Mouse (Mus musculus) cerebellum, adult (tissue): ENCODE measurements around the gene Med14.
A peak's percentile ranks its signal among the peaks of the same experiment; 100 is the strongest.

Experiments
- ATAC-seq: cut with Nextera tagmentation; 2 replicates; pipeline ENCODE4 v1.9.2; 2017; ENCODE audit warnings: mild to moderate bottlenecking, moderate library complexity, mixed read lengths; ENCODE audit not compliant: insufficient number of reproducible peaks, low FRiP score, low TSS enrichment

Gene Med14

DNA sequence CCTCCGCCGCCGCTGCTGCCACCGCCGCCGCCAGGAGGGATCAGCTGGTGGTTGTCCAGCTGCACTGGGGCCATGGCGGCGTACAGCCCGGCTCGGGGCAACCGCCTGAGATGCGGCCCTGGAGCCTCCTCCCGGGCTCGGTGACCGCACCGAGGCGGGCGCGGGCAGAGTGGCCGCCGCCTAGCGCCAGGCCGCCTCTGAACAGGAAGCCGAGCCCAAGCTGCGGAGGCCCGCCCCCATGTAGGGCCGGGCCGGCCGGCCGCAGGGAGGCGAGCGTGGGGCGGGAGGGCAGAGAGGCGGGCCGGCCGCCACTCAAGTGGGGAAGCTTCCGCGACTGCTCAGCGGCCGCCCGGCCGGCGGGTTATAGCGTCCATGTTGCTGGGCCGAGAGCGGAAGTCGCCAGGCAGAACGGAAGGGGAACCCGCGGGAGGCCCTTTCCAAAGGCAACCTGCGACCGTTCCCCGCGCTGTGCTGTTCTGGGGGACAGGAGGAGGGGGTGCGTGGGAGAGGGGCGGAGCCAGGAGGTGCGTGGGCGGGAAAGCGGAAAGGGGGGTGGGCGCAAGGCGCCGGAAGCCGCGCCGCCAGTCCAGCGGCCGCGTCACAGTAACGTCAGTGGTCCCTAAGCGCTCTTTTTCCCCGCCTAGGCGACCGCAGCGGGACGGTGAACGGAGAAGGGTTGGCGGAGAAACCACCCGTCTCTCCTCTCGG, at the start of gene Med14:
TSS of gene Med14 (minus strand) at position 448 of the 708 bp plus-strand sequence.
- ATAC-seq, result peak; percentile 96

DNA sequence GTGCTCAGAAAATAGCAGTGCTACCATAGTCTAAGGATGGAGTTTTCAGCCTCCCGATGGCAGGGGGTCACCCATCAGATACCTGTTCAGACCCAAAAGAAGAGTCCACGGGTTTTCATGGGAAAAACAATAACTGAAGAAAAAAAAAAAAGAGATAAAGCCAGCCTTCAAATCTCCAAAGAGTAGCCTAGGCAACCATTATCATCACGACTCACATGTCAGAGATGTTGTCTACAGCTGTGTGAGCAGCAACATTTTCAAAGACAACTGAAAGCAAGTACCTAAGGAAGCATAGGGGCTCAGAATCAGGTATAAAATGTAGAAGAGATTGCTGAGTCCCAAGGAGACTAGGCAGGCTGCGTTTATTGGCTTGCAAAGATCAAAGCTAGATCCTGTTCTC, 38.7 kb upstream of the Med14 start:
- no peak for ATAC-seq

DNA sequence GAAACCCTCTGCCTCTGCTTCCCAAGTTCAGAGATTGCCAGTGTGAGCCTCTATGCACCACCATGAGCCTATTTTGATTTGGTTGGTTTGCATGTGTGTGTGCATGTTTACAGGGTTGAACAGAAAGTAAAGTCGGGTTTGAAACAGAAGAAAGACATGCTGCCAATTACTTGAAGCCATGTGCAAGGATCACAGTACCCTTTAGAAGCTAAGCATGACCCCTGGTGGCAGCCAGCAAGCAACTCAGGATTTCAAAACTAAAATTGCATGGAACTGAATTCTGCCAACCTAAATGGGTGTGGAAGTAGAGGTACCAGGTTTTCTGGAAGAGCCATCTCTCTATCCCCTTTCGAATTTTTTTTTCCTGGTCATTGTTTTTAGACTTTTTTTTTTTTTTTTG, 33.0 kb upstream of the Med14 start:
- no peak for ATAC-seq

DNA sequence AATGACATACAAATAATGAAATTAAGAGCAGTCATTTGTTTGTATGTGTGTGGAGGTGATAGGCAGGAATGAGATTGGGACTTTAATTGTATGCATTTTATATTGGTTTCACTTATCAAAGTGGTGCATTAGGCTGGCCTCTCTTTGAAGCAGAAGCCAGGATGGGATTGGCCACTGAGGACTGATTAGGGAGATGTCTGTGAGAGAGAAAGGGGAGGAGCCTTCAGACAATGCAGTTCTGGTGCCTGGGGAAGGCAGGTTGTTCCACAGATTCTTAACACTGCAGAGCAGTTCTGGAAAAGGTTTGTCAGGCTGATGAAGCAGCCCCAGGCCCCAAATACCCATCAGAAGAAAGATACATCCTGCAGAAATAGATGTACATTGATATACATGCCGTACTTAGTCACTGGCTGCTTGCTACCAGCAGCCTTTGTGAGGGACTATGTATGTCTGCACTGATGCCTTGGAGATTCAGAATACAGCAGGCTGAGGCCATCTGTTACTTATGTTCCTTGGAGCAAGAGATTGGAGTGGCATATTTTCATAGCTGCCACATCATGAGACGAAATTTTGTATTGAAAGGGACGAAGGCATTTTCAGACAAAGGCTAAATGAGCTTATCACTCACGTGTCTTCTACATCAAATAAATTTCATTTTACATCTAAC, 29.9 kb upstream of the Med14 start:
- ATAC-seq, result peak; percentile 72; the same call in 1 of the 2 replicates

DNA sequence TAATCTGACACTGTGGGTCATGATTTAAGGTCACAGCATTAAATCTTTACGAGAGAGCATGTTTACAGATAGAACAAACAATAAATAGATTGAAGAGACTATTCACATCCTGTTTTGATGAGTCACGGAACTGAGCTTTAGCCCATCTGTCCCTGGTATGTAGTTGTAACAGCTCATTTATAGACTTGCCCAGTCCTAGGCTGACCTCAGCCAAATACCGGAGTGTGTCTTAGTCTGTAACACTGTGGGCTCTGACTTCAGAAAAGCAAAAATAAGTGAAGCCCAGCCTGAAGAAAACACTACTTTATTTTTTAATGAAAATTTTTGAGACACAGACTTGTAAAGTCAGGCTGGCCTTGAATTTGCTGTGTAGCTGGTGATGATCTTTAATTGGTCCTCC, 11.4 kb upstream of the Med14 start:
- ATAC-seq, result no peak

DNA sequence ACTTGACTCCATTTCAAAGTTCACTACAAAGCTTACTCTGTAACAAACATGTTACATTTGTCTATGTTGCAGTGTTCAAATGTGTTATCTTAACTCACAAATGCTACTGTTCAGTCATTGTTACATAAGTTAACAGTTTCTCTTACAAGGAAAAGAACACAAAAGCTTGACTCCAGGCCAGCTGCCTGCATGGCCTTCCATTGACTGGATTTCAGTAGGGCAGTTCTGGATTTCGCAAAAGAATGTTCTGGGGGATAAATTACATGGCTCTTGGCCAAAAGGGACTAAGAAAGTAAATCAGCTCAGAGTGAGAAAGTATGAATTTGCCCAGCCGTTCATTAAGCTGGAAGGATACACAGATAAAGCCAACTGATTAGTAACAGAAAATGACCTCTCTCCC, 9.7 kb upstream of the Med14 start:
- no peak for ATAC-seq

DNA sequence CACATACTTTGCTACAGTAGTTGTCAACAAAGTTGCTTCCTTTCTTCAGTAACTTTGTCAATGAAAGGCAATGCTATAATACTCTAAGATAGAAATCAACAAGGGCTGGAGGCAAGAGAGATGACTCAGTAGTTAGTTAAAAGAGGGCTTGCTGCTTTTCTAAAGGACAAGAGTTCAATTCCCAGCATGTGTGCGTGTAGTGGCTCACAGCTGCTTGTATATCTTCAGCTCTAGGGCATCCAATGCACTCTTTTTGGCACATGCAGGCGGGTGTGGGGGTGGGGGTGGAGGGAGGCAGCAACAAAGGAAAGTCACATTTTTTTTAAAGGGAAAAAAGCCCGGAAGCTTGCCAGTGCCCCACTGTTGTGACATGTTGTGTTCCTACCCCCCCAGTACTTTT, 6.7 kb upstream of the Med14 start:
- ATAC-seq, result no peak

DNA sequence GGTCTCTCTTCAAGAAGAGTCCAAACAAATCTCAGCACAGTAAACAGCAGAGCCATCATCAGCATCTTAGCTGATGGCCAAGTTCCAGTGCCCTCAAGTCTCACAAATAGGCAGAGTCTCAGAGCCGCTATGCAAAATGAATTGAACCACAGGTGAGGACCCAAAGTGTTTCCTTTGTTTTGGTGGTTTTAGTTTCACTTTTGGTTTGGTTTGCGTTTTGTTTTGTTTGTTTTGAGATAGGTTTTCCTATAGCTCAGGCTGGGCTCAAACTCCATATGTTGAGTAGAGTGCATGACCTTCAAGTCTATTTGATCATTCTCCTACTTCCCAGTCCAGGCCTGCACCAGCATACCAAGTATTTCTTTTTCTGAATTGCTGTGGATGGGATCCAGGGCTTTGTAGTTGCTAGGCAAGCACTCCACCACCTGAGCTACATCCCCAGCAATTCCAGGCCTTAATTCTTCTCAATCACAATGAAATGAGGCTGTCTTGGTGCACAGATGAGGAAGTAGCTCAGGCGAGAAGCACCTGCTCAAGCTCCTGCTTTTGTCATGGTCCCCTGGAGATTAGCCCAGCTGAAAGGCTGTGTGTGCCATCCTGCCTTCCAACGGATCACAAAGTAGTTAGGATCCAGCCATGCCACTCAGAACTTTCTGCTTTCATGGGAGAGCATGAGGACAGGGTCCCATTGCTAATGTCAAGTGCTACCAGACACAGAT, 5.1 kb upstream of the Med14 start:
- ATAC-seq, result no peak

DNA sequence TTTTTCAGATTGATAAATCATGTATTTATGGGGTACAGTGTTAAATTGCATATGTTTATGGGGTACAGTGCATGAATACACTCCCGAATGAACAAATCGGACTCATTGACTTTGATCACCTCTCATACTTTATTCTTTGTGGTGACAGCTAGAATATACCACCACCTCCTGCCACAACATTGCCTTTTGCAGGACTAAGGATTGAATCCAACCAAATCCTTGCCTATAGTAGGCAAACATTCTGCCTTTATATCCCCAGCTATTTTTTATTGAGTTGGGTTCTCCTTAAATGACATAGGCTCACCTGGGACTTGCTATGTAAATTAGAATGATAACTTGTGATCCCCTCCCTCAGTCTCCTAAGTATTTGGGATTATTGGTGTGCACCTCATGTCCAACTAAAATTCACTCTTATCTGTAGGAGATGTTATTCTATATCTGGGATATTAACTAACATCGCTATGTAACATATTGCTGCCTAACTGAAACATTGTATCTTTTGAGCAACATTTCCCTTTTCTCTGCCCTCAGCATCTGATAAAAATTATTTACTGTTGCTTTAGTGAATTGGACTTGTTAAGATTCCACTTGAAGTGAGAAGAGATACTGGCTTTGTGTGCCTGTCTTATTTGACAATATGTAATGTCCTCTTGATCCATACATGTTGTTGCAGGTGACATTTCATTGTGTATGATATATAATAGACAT, 1.4 kb upstream of the Med14 start:
- ATAC-seq, result no peak

DNA sequence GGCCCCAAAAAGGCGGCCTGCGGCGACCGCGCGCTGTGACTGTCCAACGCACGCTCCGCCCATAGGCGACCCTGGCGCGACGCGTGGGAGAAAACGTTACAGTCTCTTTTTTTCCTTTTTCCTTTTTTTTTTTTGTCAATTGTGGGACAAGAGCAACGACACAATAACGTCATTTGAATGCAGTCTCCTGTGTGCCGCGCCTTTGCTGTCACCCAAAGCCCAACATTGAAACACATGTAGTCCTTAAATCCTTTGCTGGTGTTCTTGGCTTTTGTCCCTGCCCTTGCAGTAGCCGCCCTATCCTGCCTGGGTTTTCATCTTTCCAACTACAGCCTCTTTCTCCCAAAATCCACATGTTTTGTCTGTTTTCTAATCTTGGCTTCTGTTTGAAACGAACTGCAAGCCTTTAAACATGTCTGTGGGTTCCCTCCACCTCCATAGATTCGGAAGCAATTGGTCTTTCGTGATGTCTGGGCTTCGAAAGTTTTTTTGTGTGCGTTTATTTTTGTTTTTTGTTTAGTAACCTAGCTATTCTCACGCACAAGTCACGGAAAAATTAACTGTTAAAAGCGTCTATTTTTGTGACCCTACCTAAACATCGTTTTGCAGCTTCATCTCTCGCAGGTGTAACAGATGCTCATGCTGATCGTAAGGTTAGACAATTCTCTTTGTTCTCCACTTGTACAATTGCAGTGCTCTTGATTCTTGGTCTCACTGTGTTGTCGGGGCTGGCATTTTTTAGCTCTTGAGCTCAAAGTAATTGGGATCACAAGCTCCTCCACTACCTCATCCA, 657 bp upstream of the Med14 start:
- ATAC-seq, result 0 out of 2 replicates have a peak, but pooled peaks have one; percentile 21

DNA sequence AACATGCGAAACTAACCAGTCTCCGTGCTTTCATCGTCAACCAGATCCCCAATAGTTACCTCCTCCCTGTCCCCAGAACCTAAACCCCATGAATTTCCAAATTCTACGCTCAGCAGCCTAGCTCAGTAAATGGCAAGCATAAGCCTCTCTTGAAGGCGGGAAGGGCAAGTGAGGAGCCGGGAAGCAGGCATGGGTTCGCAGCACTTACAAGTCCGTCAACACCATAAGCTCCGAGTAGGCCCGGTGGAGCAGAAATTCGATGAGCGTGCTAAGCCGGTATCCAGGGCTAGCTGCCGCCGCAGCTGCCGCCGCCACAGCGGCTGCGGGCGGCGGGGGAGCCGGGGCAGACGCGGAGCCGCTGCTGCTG, 631 bp downstream of the Med14 start:
- peak; percentile 10; the same call in 1 of the 2 replicates for ATAC-seq

DNA sequence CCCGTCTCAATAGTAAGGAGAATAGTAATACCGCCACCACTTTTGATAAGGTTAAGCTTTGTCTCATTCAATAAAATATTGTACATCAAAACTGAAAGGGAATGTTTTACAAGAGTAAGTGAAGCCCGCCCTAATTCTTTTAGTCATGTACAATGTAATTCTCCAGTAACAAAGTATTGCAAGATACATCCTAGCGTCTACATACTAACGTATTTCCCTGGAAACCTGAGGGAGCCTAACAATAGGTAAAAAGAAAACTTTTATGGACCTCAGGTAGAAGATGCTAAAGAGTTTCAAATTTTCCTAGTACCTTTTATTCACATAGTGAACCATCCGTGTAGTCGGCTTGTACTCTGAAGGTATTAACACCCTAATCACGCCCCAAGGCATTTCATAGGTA, 1.4 kb downstream of the Med14 start:
- no peak for ATAC-seq

DNA sequence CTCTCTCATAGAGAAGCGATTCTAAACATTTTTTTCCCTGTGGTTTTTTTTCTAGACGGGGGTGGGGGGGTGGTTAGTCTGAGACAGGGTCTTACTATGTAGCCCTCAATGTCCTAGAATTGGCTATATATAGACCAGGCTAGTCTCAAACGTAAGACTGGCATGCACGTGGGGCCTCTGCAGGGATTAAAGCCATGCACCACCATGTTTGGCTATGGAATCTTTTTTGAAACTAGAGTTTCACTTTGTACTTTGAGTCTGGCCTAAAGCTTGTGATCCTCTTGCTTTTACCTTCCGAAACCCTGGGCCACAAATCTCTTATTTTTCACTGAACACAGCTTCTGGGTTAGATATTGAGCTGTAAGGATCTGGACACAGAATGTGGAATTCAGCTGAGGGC, 2.2 kb downstream of the Med14 start:
- ATAC-seq, result no peak

DNA sequence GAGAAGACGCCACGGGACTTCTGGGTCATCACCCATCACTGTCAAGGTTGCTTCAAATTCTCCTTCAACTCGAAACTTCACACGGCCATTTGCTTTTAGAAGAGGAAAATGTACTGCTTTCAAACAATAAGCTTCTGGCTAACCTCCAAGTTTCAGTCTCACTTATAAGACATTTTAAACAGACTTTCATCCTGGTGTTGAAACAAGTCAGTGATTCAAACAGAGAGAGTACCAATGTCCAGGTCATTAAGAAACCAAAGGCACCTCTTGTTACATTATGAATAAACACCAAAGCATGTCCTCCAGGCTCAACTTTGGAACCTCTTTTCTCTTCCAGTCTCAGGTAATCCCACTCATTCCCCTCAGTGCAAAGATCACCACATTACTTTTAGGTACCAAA, 14.0 kb downstream of the Med14 start:
- no peak for ATAC-seq

DNA sequence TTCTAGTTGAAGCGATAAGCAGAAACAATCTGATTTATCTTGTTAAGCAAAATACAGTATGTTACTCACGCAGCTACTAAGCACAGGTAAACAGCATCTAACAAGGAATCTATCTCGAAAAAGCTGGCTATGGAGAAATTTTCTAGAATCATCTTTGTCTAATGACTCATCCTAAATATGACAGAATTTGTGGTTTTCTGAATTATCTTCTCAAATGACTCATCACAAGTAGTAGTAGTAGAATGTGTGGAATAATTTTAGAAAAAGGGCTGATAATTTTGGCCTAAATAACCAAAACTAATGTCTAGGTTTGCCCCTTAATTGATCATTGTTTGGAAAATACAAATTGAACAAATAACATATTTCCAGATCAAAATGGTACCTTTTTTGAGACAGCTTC, 15.1 kb downstream of the Med14 start:
- ATAC-seq, result no peak

DNA sequence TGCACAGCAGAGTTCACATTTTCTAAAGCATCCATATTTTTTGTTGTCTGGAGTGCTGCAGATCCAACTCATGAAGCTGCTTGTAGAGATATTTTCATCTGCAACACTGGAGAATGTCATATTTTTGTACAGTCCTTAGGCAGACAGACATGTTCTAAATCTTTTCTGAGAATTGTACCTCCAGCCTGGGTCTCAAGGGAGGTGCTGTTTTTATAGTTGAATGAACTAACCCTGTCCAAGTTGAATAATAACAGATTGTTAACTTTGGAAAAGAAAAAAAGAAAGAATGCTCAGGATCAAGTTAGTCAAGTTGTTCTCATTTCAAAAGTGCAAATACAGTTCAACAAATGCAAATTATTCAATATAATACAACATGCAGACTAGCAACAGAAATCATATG, 21.5 kb downstream of the Med14 start:
- ATAC-seq, result no peak

DNA sequence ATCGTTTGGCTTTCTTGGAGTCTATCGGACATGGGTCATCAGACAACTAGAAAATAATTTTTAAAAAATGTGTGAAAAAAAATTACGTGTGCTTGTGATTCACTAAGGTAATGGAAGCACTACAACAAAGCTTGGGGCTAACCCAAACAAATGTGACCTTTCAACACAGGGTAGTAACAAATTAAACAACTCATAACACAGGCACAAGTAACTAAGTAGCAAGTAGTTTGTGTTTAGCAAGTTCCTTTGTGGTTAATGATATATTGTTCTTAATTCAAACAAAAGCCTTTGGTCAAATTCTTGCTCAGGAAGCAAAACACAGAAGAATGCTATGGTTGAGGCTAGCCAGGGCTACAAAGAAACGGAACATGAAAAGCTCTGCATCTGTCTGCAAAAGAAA, 45.8 kb downstream of the Med14 start:
- no peak for ATAC-seq

DNA sequence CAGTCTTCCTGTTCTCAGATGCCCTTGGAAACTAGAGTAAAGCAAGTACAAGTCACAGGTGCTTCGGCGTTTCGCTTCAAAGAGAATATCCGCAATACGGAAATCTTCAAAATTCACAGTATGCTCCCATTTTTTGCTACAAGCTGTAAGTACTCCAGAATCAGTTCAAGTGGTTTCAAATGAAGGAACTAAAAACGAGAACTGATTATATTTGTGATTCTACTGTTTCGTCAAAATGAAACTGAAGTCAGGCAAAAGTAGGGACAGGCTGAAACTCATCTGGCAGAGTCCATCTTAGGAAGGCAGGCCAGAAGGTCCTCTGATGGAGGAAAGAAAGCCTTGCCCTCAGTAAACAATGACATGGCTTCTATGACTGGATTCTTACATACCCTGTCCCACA, 48.1 kb downstream of the Med14 start:
- no peak for ATAC-seq

DNA sequence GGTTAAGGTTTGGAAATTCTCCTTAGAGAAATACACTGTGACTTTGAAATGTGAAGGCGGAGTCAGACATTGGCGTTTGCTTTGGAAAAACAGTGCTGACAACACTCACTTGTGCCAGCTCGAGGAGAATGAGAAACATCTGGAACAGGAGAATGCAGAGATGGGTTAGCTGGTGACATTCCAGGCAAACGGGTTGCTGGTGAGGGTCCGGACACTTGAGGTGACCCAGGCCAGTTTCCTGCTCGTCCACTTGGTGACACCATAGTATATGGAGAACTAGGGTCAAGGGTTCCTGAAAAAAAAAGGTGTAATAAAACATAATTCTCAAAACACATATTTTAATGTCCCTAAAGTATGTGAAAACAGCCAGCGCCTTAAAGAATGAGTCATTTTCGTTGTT, 75.0 kb downstream of the Med14 start:
- ATAC-seq, result no peak

DNA sequence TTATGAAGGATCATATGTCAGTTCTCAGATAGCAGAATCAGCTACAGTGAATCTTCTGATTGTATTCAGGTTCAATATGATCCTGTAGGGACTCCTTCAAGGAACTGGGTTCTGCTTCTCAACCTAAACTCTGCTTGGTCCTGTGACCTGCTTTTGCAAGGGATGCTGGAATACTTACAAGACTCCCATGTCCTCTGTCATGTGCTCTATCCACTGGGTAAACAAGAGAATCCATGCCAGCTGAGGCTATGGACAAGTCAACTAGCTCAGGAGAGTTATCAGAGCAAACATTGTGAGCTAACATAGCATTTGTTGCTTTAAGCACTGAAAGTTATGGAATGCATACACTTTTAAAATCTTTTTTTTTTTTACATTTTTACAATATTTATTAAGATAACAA, 75.8 kb downstream of the Med14 start:
- ATAC-seq, result no peak
